Mouse (Mus musculus) limb, embryonic 14.5 days (tissue): ENCODE measurements around the gene Serpinf1. TPM values are rescaled to one million over a fixed set of nuclear protein-coding genes. Genes with fewer than 3 reads are reported as not detected.
A peak's percentile ranks its signal among the peaks of the same experiment; 100 is the strongest.
"Not testable (repeated sequence)": the region's sequence is repeated elsewhere in the genome, so short reads cannot be mapped to it uniquely, and the experiment has no call there.

Experiments used
- ATAC-seq: fragments of 200-750 bp; cut with Nextera tagmentation; 2 replicates; pipeline ENCODE4 v1.8.0; 2017; ENCODE audit warnings: low read depth, moderate number of reproducible peaks, moderate TSS enrichment; ENCODE audit not compliant: low FRiP score
- DNase-seq: peaks from one replicate; pipeline ENCODE4 v3.0.0-alpha.2; 2015; ENCODE audit warnings: low spot score
- H3K27ac ChIP-seq: fragments of 300-500 bp; sonication (generic); replicated peaks from 2 replicates; pipeline ENCODE4 v1.5.1; 2014; ENCODE audit warnings: low read depth, mild to moderate bottlenecking, low read length, moderate library complexity, mixed read lengths
- H3K27me3 ChIP-seq: fragments of 300-500 bp; sonication (generic); 2 replicates; pipeline ENCODE4 v1.6.1; 2014; ENCODE audit warnings: low read length, mixed read lengths; ENCODE audit not compliant: control insufficient read depth, insufficient read depth
- H3K36me3 ChIP-seq: fragments of 300-500 bp; sonication (generic); 2 replicates; pipeline ENCODE4 v1.6.1; 2014; ENCODE audit warnings: mild to moderate bottlenecking, low read length, moderate library complexity, mixed read lengths; ENCODE audit not compliant: control insufficient read depth, insufficient read depth
- H3K4me1 ChIP-seq: fragments of 300-500 bp; sonication (generic); 2 replicates; pipeline ENCODE4 v1.6.1; 2014; ENCODE audit warnings: antibody characterized with exemption, low read length, mixed read lengths; ENCODE audit not compliant: control insufficient read depth, insufficient read depth
- H3K4me2 ChIP-seq: fragments of 300-500 bp; sonication (generic); replicated peaks from 2 replicates; pipeline ENCODE4 v1.6.1; 2014; ENCODE audit warnings: low read depth, mild to moderate bottlenecking, low read length, moderate library complexity; ENCODE audit not compliant: severe bottlenecking
- H3K4me3 ChIP-seq: fragments of 300-500 bp; sonication (generic); replicated peaks from 2 replicates; pipeline ENCODE4 v1.5.1; 2014; ENCODE audit warnings: low read length
- H3K9ac ChIP-seq: fragments of 300-500 bp; sonication (generic); 2 replicates; pipeline ENCODE4 v1.6.1; 2014; ENCODE audit warnings: mild to moderate bottlenecking, low read depth, low read length, moderate library complexity; ENCODE audit not compliant: severe bottlenecking
- H3K9me3 ChIP-seq: fragments of 300-500 bp; sonication (generic); 2 replicates; pipeline ENCODE4 v1.6.1; 2016; ENCODE audit warnings: low read length; ENCODE audit not compliant: control insufficient read depth
- POLR2A ChIP-seq: fragments of 200-500 bp; IDR thresholded peaks from 2 replicates; pipeline ENCODE4 v1.8.0; 2012; ENCODE audit warnings: inconsistent platforms, mild to moderate bottlenecking, moderate library complexity, borderline replicate concordance; ENCODE audit not compliant: insufficient read depth, insufficient read length; ENCODE audit errors: extremely low read depth
- WGBS: fragments of 180-500 bp; shearing (Covaris S2); extraction: QIAGEN DNeasy Blood & Tissue Kit; methylation state at CpG from one replicate; pipeline ENCODE4 v1.1.7; 2014; 5-methylcytosine and 5-hydroxymethylcytosine counted together
- microRNA counts: library from miRNA; unstranded; fragments of <30 nt; microRNA quantifications from one replicate; lab custom pipeline; 2016
- microRNA-seq: library from miRNA; unstranded; fragments of <30 nt; microRNA quantifications from one replicate; pipeline ENCODE4, GENCODE M21; 2016
- polyA plus RNA-seq, 2 experiments: library from polyadenylated mRNA; depleted of rRNA in 1 of 2; stranded (reverse) in 1 of 2; unstranded in 1 of 2; fragments of >200 nt; fragmentation: Nextera tagmentation in 1 of 2; extraction: Ambion mirVana in 1 of 2; gene quantifications; 2 replicates each; pipeline versions ENCODE4 v1.2.1 to v1.2.3; 2012 to 2014

Gene Serpinf1
- polyA plus RNA-seq, 2 experiments = 160 to 267 TPM

- TF ChIP-seq POLR2A = no peak
- no peaks in the 10 kb centered on the region for H3K9me3 ChIP-seq
- H3K27ac ChIP-seq = no peak overlapping the region
- peaks cover 7% of the 10 kb centered on the region; the same call in 1 of the 2 replicates for H3K36me3 ChIP-seq
- ATAC-seq (no peak), DNase-seq (no peak)
- H3K27me3 ChIP-seq = no peaks in the 10 kb centered on the region
- H3K9ac ChIP-seq = no peak overlapping the region
- no peak overlapping the region for H3K4me3 ChIP-seq
- WGBS = 85% methylated on average over 1 of the region's 1 CpGs
- no peak overlapping the region for H3K4me2 ChIP-seq
- H3K4me1 ChIP-seq = no peaks in the 10 kb centered on the region
Measured at GRCm38 (mm10) chr11:75395611-75396010, 26.9 kb downstream of the Serpinf1 start.

- DNase-seq, H3K4me3 ChIP-seq, ATAC-seq, H3K4me2 ChIP-seq, H3K9me3 ChIP-seq, H3K4me1 ChIP-seq, H3K9ac ChIP-seq, H3K36me3 ChIP-seq, H3K27me3 ChIP-seq, H3K27ac ChIP-seq: not testable (repeated sequence)
- WGBS = 53% methylated on average over 3 of the region's 3 CpGs
Measured at GRCm38 (mm10) chr11:75383529-75383928, 39.0 kb downstream of the Serpinf1 start.

GRCm38 (mm10) chr11:75378786-75379185 is 43.7 kb downstream of the Serpinf1 start:
- H3K9ac ChIP-seq, H3K4me3 ChIP-seq, DNase-seq, H3K27ac ChIP-seq, ATAC-seq, H3K36me3 ChIP-seq, H3K9me3 ChIP-seq, H3K4me1 ChIP-seq, H3K27me3 ChIP-seq, H3K4me2 ChIP-seq: not testable (repeated sequence)
- 78% methylated on average over 2 of the region's 2 CpGs for WGBS

DNA sequence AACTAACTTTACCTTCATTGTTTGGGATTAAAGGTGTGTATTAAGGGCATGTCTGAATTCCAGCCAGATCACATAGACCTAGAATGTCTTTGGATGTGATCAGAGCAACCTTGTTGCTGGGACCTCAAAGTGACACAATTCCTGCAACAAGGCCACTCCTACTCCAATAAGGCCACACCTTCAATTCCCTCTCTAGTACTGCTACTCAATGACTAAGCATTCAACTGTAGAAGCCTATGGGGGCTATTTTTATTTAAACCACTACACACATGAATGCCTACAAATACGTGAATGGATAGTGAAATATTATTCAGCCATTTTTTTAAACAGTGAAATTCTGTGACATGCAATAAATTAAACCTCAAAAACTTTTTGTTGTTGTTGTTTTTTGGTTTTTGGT is 45.4 kb downstream of the Serpinf1 start:
- no peak overlapping the region for H3K9ac ChIP-seq
- WGBS = 84% methylated on average over 1 of the region's 1 CpGs
- no peaks in the 10 kb centered on the region for H3K36me3 ChIP-seq
- no peak for ATAC-seq
- H3K4me1 ChIP-seq = no peaks in the 10 kb centered on the region
- H3K4me3 ChIP-seq = no peak overlapping the region
- no peaks in the 10 kb centered on the region for H3K27me3 ChIP-seq
- no peaks in the 10 kb centered on the region for H3K9me3 ChIP-seq
- no peak for TF ChIP-seq POLR2A
- H3K4me2 ChIP-seq = no peak overlapping the region
- H3K27ac ChIP-seq = no peak overlapping the region
- no peak for DNase-seq

MicroRNAs within 50 kb of the gene (microRNA counts, 519-probe panel; counts per million panel counts)
- 4,398 counts per million, percentile 88 among the panel's probes with 10 or more counts for microRNA mmu-miR-22 (lab: Ali Mortazavi, UCI)

Small RNAs within 50 kb of the gene (microRNA-seq; reads per million reads assigned to microRNA genes)
- 4,140 reads per million, percentile 87 among the genes with 10 or more reads in this experiment for gene Mir22

Other genes with a start within 250 kb of the Serpinf1 start
- gene Ovca2, start 243.9 kb downstream of the Serpinf1 start, polyA plus RNA-seq (2012; rRNA removed) = 22.5 and 25.0 TPM in 2 replicates
- gene Ovca2, start 243.9 kb downstream of the Serpinf1 start, polyA plus RNA-seq (2014; fragmentation: Nextera tagmentation; extraction: Ambion mirVana) = 29.8 and 30.3 TPM in 2 replicates
- 30.0 and 46.6 TPM in 2 replicates for gene Dph1, start 231.5 kb downstream of the Serpinf1 start, polyA plus RNA-seq (2012; rRNA removed)
- 23.1 and 25.5 TPM in 2 replicates for gene Dph1, start 231.5 kb downstream of the Serpinf1 start, polyA plus RNA-seq (2014; fragmentation: Nextera tagmentation; extraction: Ambion mirVana)
- 3.4 and 3.9 TPM in 2 replicates for gene Rtn4rl1, start 228.9 kb downstream of the Serpinf1 start, polyA plus RNA-seq (2012; rRNA removed)
- gene Rtn4rl1, start 228.9 kb downstream of the Serpinf1 start, polyA plus RNA-seq (2014; fragmentation: Nextera tagmentation; extraction: Ambion mirVana) = 4.4 and 5.3 TPM in 2 replicates
- 79.9 and 80.3 TPM in 2 replicates for gene Rpa1, start 74.4 kb downstream of the Serpinf1 start, polyA plus RNA-seq (2012; rRNA removed)
- gene Rpa1, start 74.4 kb downstream of the Serpinf1 start, polyA plus RNA-seq (2014; fragmentation: Nextera tagmentation; extraction: Ambion mirVana) = 92.7 and 96.3 TPM in 2 replicates
- gene Smyd4, start 74.3 kb downstream of the Serpinf1 start, polyA plus RNA-seq (2012; rRNA removed) = 7.2 and 7.9 TPM in 2 replicates
- 11.6 and 12.9 TPM in 2 replicates for gene Smyd4, start 74.3 kb downstream of the Serpinf1 start, polyA plus RNA-seq (2014; fragmentation: Nextera tagmentation; extraction: Ambion mirVana)
- gene Serpinf2, start 16.9 kb upstream of the Serpinf1 start, polyA plus RNA-seq (2012; rRNA removed) = 0.53 and 0.59 TPM in 2 replicates
- not detected in 2 replicates for gene Serpinf2, start 16.9 kb upstream of the Serpinf1 start, polyA plus RNA-seq (2014; fragmentation: Nextera tagmentation; extraction: Ambion mirVana)
- gene Wdr81, start 32.0 kb upstream of the Serpinf1 start, polyA plus RNA-seq (2012; rRNA removed) = 9.0 and 10.4 TPM in 2 replicates
- 6.6 and 6.8 TPM in 2 replicates for gene Wdr81, start 32.0 kb upstream of the Serpinf1 start, polyA plus RNA-seq (2014; fragmentation: Nextera tagmentation; extraction: Ambion mirVana)
- gene Tlcd2, start 39.0 kb upstream of the Serpinf1 start, polyA plus RNA-seq (2012; rRNA removed) = 15.0 and 15.5 TPM in 2 replicates
- 19.5 and 25.2 TPM in 2 replicates for gene Tlcd2, start 39.0 kb upstream of the Serpinf1 start, polyA plus RNA-seq (2014; fragmentation: Nextera tagmentation; extraction: Ambion mirVana)
- gene Prpf8, start 64.1 kb upstream of the Serpinf1 start, polyA plus RNA-seq (2012; rRNA removed) = 123 and 136 TPM in 2 replicates
- gene Prpf8, start 64.1 kb upstream of the Serpinf1 start, polyA plus RNA-seq (2014; fragmentation: Nextera tagmentation; extraction: Ambion mirVana) = 85.9 and 92.5 TPM in 2 replicates
- gene Rilp, start 87.4 kb upstream of the Serpinf1 start, polyA plus RNA-seq (2012; rRNA removed) = 0.98 and 0.99 TPM in 2 replicates
- gene Rilp, start 87.4 kb upstream of the Serpinf1 start, polyA plus RNA-seq (2014; fragmentation: Nextera tagmentation; extraction: Ambion mirVana) = 0.36 and 0.58 TPM in 2 replicates
- gene Scarf1, start 90.8 kb upstream of the Serpinf1 start, polyA plus RNA-seq (2012; rRNA removed) = 8.5 and 11.2 TPM in 2 replicates
- gene Scarf1, start 90.8 kb upstream of the Serpinf1 start, polyA plus RNA-seq (2014; fragmentation: Nextera tagmentation; extraction: Ambion mirVana) = 5.4 and 6.0 TPM in 2 replicates
- gene Slc43a2, start 109.0 kb upstream of the Serpinf1 start, polyA plus RNA-seq (2012; rRNA removed) = 5.8 and 6.8 TPM in 2 replicates
- gene Slc43a2, start 109.0 kb upstream of the Serpinf1 start, polyA plus RNA-seq (2014; fragmentation: Nextera tagmentation; extraction: Ambion mirVana) = 3.5 and 3.8 TPM in 2 replicates
- 75.7 and 80.3 TPM in 2 replicates for gene Pitpna, start 165.4 kb upstream of the Serpinf1 start, polyA plus RNA-seq (2012; rRNA removed)
- gene Pitpna, start 165.4 kb upstream of the Serpinf1 start, polyA plus RNA-seq (2014; fragmentation: Nextera tagmentation; extraction: Ambion mirVana) = 78.6 and 80.4 TPM in 2 replicates
- 32.0 and 35.2 TPM in 2 replicates for gene Inpp5k, start 208.3 kb upstream of the Serpinf1 start, polyA plus RNA-seq (2012; rRNA removed)
- 24.6 and 30.4 TPM in 2 replicates for gene Inpp5k, start 208.3 kb upstream of the Serpinf1 start, polyA plus RNA-seq (2014; fragmentation: Nextera tagmentation; extraction: Ambion mirVana)
- 53.4 and 54.2 TPM in 2 replicates for gene Myo1c, start 227.8 kb upstream of the Serpinf1 start, polyA plus RNA-seq (2012; rRNA removed)
- 44.2 and 44.3 TPM in 2 replicates for gene Myo1c, start 227.8 kb upstream of the Serpinf1 start, polyA plus RNA-seq (2014; fragmentation: Nextera tagmentation; extraction: Ambion mirVana)